Mouse (Mus musculus) fibroblast of lung, adult 2 months (primary cell): Measurements from ENCODE around the gene Amigo1.

Experiments
- DNase-seq: peaks from one replicate; pipeline ENCODE4 v3.0.0-alpha.2; 2011; ENCODE audit warnings: low read depth

Gene Amigo1

GRCm38 (mm10) chr3:108186098-108187047 lies at the start of gene Amigo1:
Gene Amigo1 (plus strand): TSS chr3:108186335.
- DNase-seq = no peak

GRCm38 (mm10) chr3:108139113-108139512 lies 47.0 kb upstream of the Amigo1 start:
- no peak for DNase-seq

GRCm38 (mm10) chr3:108140786-108141185 lies 45.3 kb upstream of the Amigo1 start:
- DNase-seq = no peak

DNA sequence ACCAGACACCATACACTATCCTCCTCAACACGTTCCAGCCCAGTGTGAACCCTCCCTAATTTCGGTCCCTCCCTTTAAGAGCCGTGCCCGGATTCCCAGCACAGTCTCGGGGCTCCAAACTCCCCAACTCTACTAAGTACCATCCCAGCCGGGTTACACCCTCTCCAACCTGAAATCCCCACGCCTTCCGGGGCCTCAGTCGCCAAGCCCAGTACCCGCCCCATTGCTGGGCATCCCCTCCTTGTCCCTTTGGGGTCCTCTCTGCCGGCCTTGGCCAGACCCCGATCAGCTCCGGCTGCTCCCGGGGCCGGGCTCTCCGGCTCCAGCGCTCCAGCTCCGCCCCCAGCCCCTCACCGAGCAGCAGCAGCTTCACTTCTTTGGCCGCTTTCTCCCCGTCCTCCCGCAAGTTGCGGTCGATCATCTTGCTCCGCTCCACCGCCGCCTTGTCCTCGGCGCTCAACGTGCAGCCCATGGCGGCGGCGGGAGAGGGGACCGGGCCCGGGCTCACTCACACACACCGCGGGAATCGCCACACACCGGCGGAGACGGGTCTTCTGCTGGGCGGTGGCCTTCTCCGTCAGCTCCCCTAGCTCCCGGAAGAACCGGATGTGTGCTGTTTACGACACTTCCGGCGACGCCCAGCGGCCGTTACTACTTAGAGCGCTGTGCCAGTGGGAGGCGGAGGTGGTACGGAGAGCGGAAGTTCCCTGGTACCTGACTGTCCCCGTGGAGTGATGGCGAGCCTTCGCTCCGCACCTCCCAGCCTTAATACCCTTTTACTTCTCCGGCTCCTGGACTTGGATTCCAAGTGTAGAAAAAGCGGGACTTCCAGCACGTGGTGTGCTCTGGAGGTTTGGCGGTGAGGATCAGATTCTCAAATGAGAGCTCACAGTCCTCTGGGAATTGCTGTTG lies 40.3 kb upstream of the Amigo1 start, which contains the start of gene Gnai3:
Gnai3 (minus strand) TSS at position 613 of the 912 bp plus-strand sequence.
- peak; percentile 79 for DNase-seq

DNA sequence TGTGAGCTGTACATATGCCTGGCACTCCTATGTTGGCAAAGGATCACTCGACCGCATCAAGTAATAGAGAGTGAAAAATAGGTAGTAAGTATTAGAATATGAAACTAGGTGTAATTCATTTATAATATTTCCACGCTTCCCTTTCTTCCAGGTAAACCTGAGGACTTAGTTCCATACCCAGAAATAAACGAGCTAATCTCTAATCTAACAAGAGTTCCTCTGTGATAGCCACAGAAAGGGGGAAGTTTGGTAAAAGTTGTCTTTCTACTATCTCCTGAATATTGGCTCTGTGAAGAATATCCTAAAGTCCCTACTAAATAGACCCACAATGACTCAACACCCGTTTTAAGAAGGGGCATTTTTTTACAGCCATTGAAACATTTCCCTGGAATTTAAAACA lies 39.5 kb upstream of the Amigo1 start:
- DNase-seq = no peak

- peak; percentile 74 for DNase-seq
These were observed 38.5 kb upstream of the Amigo1 start for GRCm38 (mm10) chr3:108147386-108148235.

GRCm38 (mm10) chr3:108152290-108152689 lies 33.8 kb upstream of the Amigo1 start:
- DNase-seq = no peak

GRCm38 (mm10) chr3:108154656-108155055 lies 31.5 kb upstream of the Amigo1 start, which contains the start of gene Gpr61:
Gene Gpr61 (minus strand): TSS chr3:108154882.
- DNase-seq = no peak

GRCm38 (mm10) chr3:108158383-108159037 lies 27.6 kb upstream of the Amigo1 start:
- no peak for DNase-seq

DNA sequence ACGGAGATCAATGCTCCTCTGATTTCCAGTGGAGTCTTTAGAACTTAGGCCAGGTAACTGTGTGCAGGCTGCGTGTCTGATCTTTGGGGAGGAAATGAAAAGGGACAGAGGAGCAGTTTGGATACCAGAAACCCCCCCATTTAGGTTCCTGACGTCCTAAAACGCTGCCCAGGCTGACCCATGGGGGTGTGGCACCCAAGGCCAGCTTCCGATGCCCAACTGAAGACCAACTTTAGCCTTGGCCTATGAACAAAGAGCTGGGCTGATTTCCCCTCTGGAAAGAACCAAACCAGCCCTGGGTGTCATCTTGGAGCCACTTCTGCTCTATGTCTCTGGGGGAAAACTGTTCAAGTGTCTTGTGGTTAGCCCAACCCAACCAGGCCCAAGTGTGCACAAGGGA lies 22.0 kb upstream of the Amigo1 start:
- no peak for DNase-seq

GRCm38 (mm10) chr3:108164807-108165206 lies 21.3 kb upstream of the Amigo1 start:
- no peak for DNase-seq

DNA sequence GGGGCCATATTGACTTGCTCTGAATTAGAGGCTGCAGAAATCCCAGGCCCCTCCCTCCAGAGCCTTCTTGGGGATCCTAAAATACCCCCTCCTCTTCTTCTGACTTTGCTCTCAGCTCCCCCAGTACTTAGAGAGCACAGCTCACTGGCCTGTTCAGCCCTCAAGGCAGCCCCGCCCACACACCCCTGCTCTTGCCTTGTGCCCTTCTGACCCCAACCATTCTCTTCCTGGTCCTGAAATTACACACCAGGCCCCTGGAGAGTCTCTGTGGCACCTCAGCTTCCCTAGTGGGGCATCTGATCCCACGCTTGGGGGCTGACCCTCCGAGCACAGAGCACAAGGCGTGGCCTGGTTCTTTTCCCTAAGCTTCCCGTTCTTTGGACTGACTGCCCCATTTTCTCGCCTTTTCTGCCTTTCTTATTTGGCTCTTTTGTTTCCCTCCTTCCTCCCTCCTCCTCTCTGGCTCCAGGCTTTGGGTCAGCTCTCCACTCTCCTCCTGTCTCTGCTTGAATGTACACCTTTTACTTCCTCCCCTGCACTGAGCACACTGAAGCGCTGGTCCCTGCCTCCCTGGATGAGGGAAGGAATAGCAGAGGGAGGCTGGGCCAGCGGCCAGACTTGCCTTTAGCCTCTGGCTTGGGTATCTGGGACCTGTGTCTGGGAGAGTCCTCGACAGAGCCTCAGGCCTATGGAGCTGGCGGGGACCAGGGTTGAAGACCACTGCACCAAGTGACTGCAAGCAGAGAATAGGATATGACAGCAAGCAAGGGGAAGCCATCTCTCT lies 20.4 kb upstream of the Amigo1 start:
- no peak for DNase-seq

DNA sequence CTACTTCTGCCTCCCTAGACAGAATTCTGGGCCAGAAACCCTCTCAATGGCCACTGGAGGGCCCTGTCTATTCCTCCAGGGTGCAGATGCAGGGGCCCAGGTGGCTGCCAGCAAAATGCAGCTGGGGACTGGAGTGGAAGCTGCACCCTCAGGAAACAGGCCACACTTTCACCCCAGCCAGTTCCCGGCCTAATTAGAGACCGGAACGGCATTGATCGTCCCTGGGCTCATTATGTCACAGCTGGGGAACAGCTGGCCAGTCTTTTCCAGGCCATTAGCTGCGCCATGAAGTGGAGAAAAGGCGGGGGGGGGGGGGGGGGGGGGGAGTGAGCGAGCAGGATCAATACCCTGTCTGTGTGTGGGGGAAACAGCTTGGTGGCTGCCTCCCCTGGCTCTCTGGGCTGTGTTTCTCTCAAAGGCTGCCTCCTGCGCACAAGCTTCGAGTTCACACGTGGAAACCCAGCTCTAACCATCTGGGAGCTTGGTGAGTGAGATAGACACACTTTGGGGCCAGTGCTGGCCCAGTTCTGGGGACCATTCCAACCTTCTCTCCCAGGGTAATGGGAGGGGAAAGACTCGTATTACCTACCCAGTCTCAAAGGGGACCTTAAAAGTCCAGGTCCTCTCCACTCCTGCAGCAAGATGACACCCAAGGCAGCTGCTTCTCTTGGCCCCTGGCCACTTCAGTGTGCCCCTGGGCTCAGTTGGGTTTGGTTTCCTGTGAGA lies 19.5 kb upstream of the Amigo1 start:
- DNase-seq = no peak

DNA sequence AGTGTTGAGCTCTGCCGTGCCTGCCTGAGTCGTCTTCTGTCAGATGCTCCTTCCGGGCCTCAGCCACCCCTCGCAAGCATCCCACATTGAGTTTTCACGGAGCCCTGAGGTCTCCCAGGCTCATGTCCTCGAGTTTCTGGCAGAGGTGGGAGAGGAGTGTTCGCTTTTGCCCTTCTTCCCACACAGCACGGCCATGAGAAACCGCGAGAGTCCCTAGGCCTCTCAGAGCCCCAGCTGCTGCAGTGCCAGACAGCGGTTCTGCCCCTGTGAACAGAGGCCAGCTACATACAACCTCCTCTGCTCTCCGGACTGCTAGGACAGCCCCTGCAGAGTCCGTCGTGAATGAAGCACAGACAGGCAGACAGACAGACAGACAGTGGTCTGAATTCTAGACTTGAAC lies 18.6 kb upstream of the Amigo1 start:
- no peak for DNase-seq

DNA sequence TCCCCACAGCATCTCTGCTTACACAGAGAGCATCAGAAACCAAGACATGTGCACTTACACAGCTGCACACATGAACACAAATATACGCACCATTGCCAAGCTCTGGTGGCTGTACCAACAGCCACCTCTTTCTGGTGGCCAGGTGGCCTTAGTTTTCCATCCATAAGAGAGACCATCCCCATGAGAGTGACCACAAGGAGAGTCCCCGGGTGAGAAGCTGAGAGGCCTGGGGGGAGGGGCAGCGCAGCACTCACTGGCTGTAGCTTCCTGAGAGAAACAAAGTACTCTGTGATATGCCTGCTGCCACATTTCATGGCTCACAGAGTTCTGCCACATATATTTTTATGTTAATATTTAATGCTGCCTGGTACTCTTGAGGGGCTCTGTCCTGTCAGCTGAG lies 16.9 kb upstream of the Amigo1 start:
- no peak for DNase-seq

- no peak for DNase-seq
These were observed 11.2 kb upstream of the Amigo1 start for GRCm38 (mm10) chr3:108174672-108175531.

- no peak for DNase-seq
These were observed 7.1 kb upstream of the Amigo1 start for GRCm38 (mm10) chr3:108178756-108179715.
